Mouse (Mus musculus) bone marrow, adult 2 months (tissue): ENCODE measurements around the gene Kifap3. TPM values are rescaled to one million over a fixed set of nuclear protein-coding genes. Genes with fewer than 3 reads are reported as not detected.
"Not testable (repeated sequence)": the region's sequence is repeated elsewhere in the genome, so short reads cannot be mapped to it uniquely, and the experiment has no call there.

Experiments used
- H3K27ac ChIP-seq: fragments of 200-500 bp; 2 replicates; pipeline ENCODE4 v1.5.1; 2012; ENCODE audit warnings: low read depth, mild to moderate bottlenecking, control low read depth, inconsistent platforms, low read length; ENCODE audit not compliant: control insufficient read depth, poor library complexity, insufficient read depth
- H3K4me1 ChIP-seq: fragments of 200-500 bp; 2 replicates; pipeline ENCODE4 v1.6.1; 2011; ENCODE audit warnings: low read length; ENCODE audit not compliant: control insufficient read depth, insufficient read depth
- H3K4me3 ChIP-seq: fragments of 200-500 bp; replicated peaks from 2 replicates; pipeline ENCODE3; 2011; ENCODE audit warnings: mild to moderate bottlenecking, low read depth, low read length, control low read depth; ENCODE audit not compliant: control insufficient read depth
- CTCF ChIP-seq: fragments of 200-500 bp; IDR thresholded peaks from 2 replicates; pipeline ENCODE4 v1.5.1; 2011; ENCODE audit warnings: low read length, control low read depth; ENCODE audit not compliant: control insufficient read depth, insufficient read depth
- POLR2A ChIP-seq: fragments of 200-500 bp; IDR thresholded peaks from 2 replicates; pipeline ENCODE4 v1.6.1; 2011; ENCODE audit warnings: low read depth, mild to moderate bottlenecking, control low read depth, low read length, borderline replicate concordance; ENCODE audit not compliant: control insufficient read depth
- WGBS: fragments of 180-500 bp; shearing (Covaris S2); methylation state at CpG from one replicate; pipeline ENCODE4 v1.1.7; 2018; 5-methylcytosine and 5-hydroxymethylcytosine counted together
- polyA plus RNA-seq: library from polyadenylated mRNA; stranded (reverse); fragments of >200 nt; gene quantifications from 2 replicates; pipeline ENCODE4 v1.2.4, GENCODE M21; 2011; ENCODE audit warnings: low replicate concordance; ENCODE audit not compliant: missing spikeins, insufficient read depth, insufficient read length

Gene Kifap3
- polyA plus RNA-seq, 1 experiment: 4.5 TPM

GRCm38 (mm10) chr1:163829482-163829881, 50.1 kb downstream of the Kifap3 start:
- Histone ChIP-seq H3K4me3 (no peak overlapping the region), H3K4me1 (no peaks in the 10 kb centered on the region), H3K27ac (no peak overlapping the region)
- no peak for TF ChIP-seq POLR2A
- no peak for TF ChIP-seq CTCF

- Histone ChIP-seq H3K4me1 (no peaks in the 10 kb centered on the region), H3K27ac (no peak overlapping the region), H3K4me3 (no peak overlapping the region)
- 73% methylated on average over 1 of the region's 1 CpGs for WGBS
- TF ChIP-seq CTCF (no peak), POLR2A (no peak)
Measured at GRCm38 (mm10) chr1:163834066-163834465, 54.7 kb downstream of the Kifap3 start.

- no peak for TF ChIP-seq CTCF
- TF ChIP-seq POLR2A: no peak
- Histone ChIP-seq H3K4me1 (no peaks in the 10 kb centered on the region), H3K4me3 (no peak overlapping the region), H3K27ac (no peak overlapping the region)
- 25% methylated on average over 2 of the region's 2 CpGs for WGBS
Measured at GRCm38 (mm10) chr1:163835062-163835461, 55.7 kb downstream of the Kifap3 start.

GRCm38 (mm10) chr1:163838482-163838881, 59.1 kb downstream of the Kifap3 start:
- not testable (repeated sequence) for H3K4me3 ChIP-seq, H3K27ac ChIP-seq, H3K4me1 ChIP-seq
- WGBS: 87% methylated on average over 3 of the region's 3 CpGs

GRCm38 (mm10) chr1:163840555-163840954, 61.2 kb downstream of the Kifap3 start:
- H3K4me3 ChIP-seq: no peak overlapping the region
- no peaks in the 10 kb centered on the region for H3K4me1 ChIP-seq
- TF ChIP-seq POLR2A (no peak), CTCF (no peak)
- WGBS: 64% methylated on average over 8 of the region's 8 CpGs
- H3K27ac ChIP-seq: no peak overlapping the region

GRCm38 (mm10) chr1:163842238-163842637, 62.9 kb downstream of the Kifap3 start:
- Histone ChIP-seq H3K4me3 (no peak overlapping the region), H3K27ac (no peak overlapping the region), H3K4me1 (no peaks in the 10 kb centered on the region)
- no peak for TF ChIP-seq CTCF
- TF ChIP-seq POLR2A: no peak
- 59% methylated on average over 2 of the region's 2 CpGs for WGBS

GRCm38 (mm10) chr1:163843899-163844298, 64.5 kb downstream of the Kifap3 start:
- no peak for TF ChIP-seq CTCF
- TF ChIP-seq POLR2A: no peak
- H3K4me3 ChIP-seq: no peak overlapping the region
- H3K4me1 ChIP-seq: no peaks in the 10 kb centered on the region
- no peak overlapping the region for H3K27ac ChIP-seq

GRCm38 (mm10) chr1:163852884-163853560, 73.6 kb downstream of the Kifap3 start:
- no peak overlapping the region for H3K4me3 ChIP-seq
- no peak overlapping the region for H3K27ac ChIP-seq
- WGBS: 79% methylated on average over 5 of the region's 5 CpGs
- H3K4me1 ChIP-seq: no peaks in the 10 kb centered on the region
- TF ChIP-seq POLR2A: no peak
- TF ChIP-seq CTCF: no peak

- TF ChIP-seq CTCF: no peak
- TF ChIP-seq POLR2A: no peak
- Histone ChIP-seq H3K4me1 (no peaks in the 10 kb centered on the region), H3K4me3 (no peak overlapping the region), H3K27ac (no peak overlapping the region)
- 86% methylated on average over 2 of the region's 2 CpGs for WGBS
Measured at GRCm38 (mm10) chr1:163858420-163858819, 79.0 kb downstream of the Kifap3 start.

GRCm38 (mm10) chr1:163861538-163861937, 82.2 kb downstream of the Kifap3 start:
- no peak for TF ChIP-seq CTCF
- TF ChIP-seq POLR2A: no peak
- Histone ChIP-seq H3K27ac (no peak overlapping the region), H3K4me1 (no peaks in the 10 kb centered on the region), H3K4me3 (no peak overlapping the region)
